Mouse (Mus musculus): ENCODE measurements around the gene Naa40. TPM values are rescaled to one million over a fixed set of nuclear protein-coding genes. Genes with fewer than 3 reads are reported as not detected.

Naa40 gene
- total RNA-seq, 1 experiment: 50.9 TPM

GRCm38 (mm10) chr19:7276053-7276659 lies 35.2 kb upstream of the Naa40 start:
- Histone ChIP-seq H3K9ac (ENCODE audit: insufficient read depth, low read depth, low read length, poor library complexity, severe bottlenecking) (no peak overlapping the region), H3K4me3 (ENCODE audit: insufficient read depth in 1 of 2, low read depth in 1 of 2, low read length in 2 of 2, poor library complexity in 1 of 2, severe bottlenecking in 1 of 2) (no peak overlapping the region; a peak in 1 of 4 replicates), H3K4me1 (ENCODE audit: control insufficient read depth in 2 of 2, insufficient read depth in 2 of 2, low read length in 2 of 2, poor library complexity in 1 of 2) (peaks cover 0 to 48% of the 10 kb centered on the region in 2 experiments; a peak in 2 of 4 replicates), H3K36me3 (ENCODE audit: control insufficient read depth, insufficient read depth, low read length, poor library complexity, severe bottlenecking) (peaks cover 73% of the 10 kb centered on the region), H3K27ac (ENCODE audit: insufficient read depth, low read depth, low read length, poor library complexity, severe bottlenecking) (peak overlapping the region; percentile 37; the same call in 1 of the 2 replicates), H3K9me3 (ENCODE audit: control insufficient read depth, insufficient read depth, low read depth, low read length) (no peaks in the 10 kb centered on the region)
- DNase-seq (ENCODE audit: low read depth, low spot score): no peak
- in situ Hi-C loops (cut with MboI; ENCODE audit: low sequenced_read_pairs in 2 of 2, unreplicated experiment in 2 of 2): no loop called here
- TF ChIP-seq MAFK (IDR thresholded peaks at IDR 0.05; ENCODE audit: insufficient read depth, low read depth, low read length): no peak
- TF ChIP-seq ZC3H11A (IDR thresholded peaks at IDR 0.05; ENCODE audit: borderline replicate concordance, low read depth, low read length): no peak
- no peak for TF ChIP-seq CHD2 (IDR thresholded peaks at IDR 0.05; ENCODE audit: low read depth, low read length)
- TF ChIP-seq HCFC1 (IDR thresholded peaks at IDR 0.05; ENCODE audit: borderline replicate concordance, insufficient read depth, low read length): no peak

- in situ Hi-C loops (cut with MboI; ENCODE audit: low sequenced_read_pairs in 2 of 2, unreplicated experiment in 2 of 2): no loop called here
- Histone ChIP-seq H3K4me1 (ENCODE audit: control insufficient read depth in 2 of 2, insufficient read depth in 2 of 2, low read length in 2 of 2, poor library complexity in 1 of 2) (peaks cover 0 to 49% of the 10 kb centered on the region in 2 experiments; a peak in 2 of 4 replicates), H3K27ac (ENCODE audit: insufficient read depth, low read depth, low read length, poor library complexity, severe bottlenecking) (peak overlapping the region; percentile 27; the same call in 1 of the 2 replicates), H3K9ac (ENCODE audit: insufficient read depth, low read depth, low read length, poor library complexity, severe bottlenecking) (no peak overlapping the region), H3K9me3 (ENCODE audit: control insufficient read depth, insufficient read depth, low read depth, low read length) (no peaks in the 10 kb centered on the region), H3K4me3 (ENCODE audit: insufficient read depth in 1 of 2, low read depth in 1 of 2, low read length in 2 of 2, poor library complexity in 1 of 2, severe bottlenecking in 1 of 2) (no peak overlapping the region), H3K36me3 (ENCODE audit: control insufficient read depth, insufficient read depth, low read length, poor library complexity, severe bottlenecking) (peaks cover 74% of the 10 kb centered on the region)
- no peak for DNase-seq (ENCODE audit: low read depth, low spot score)
- TF ChIP-seq HCFC1 (IDR thresholded peaks at IDR 0.05; ENCODE audit: borderline replicate concordance, insufficient read depth, low read length): no peak
- no peak for TF ChIP-seq MAFK (IDR thresholded peaks at IDR 0.05; ENCODE audit: insufficient read depth, low read depth, low read length)
- TF ChIP-seq ZC3H11A (IDR thresholded peaks at IDR 0.05; ENCODE audit: borderline replicate concordance, low read depth, low read length): no peak
- TF ChIP-seq CHD2 (IDR thresholded peaks at IDR 0.05; ENCODE audit: low read depth, low read length): no peak
- no peak for TF ChIP-seq ZNF384 (IDR thresholded peaks at IDR 0.05; ENCODE audit: low read depth, low read length)
Observed at GRCm38 (mm10) chr19:7275131-7275789, 34.3 kb upstream of the Naa40 start.

GRCm38 (mm10) chr19:7274326-7274990 lies 33.5 kb upstream of the Naa40 start:
- Histone ChIP-seq H3K9me3 (ENCODE audit: control insufficient read depth, insufficient read depth, low read depth, low read length) (no peaks in the 10 kb centered on the region), H3K4me3 (ENCODE audit: insufficient read depth in 1 of 2, low read depth in 1 of 2, low read length in 2 of 2, poor library complexity in 1 of 2, severe bottlenecking in 1 of 2) (peak overlapping the region in 1 of 2 experiments; percentile 53; a peak in 2 of 4 replicates), H3K36me3 (ENCODE audit: control insufficient read depth, insufficient read depth, low read length, poor library complexity, severe bottlenecking) (peaks cover 79% of the 10 kb centered on the region), H3K4me1 (ENCODE audit: control insufficient read depth in 2 of 2, insufficient read depth in 2 of 2, low read length in 2 of 2, poor library complexity in 1 of 2) (peaks cover 0 to 55% of the 10 kb centered on the region in 2 experiments; a peak in 2 of 4 replicates), H3K27ac (ENCODE audit: insufficient read depth, low read depth, low read length, poor library complexity, severe bottlenecking) (peak overlapping the region; percentile 50; the same call in 1 of the 2 replicates), H3K9ac (ENCODE audit: insufficient read depth, low read depth, low read length, poor library complexity, severe bottlenecking) (peak overlapping the region; percentile 40)
- no peak for TF ChIP-seq CHD2 (IDR thresholded peaks at IDR 0.05; ENCODE audit: low read depth, low read length)
- TF ChIP-seq MAFK (IDR thresholded peaks at IDR 0.05; ENCODE audit: insufficient read depth, low read depth, low read length): no peak
- no peak for TF ChIP-seq ZNF384 (IDR thresholded peaks at IDR 0.05; ENCODE audit: low read depth, low read length)
- TF ChIP-seq HCFC1 (IDR thresholded peaks at IDR 0.05; ENCODE audit: borderline replicate concordance, insufficient read depth, low read length): no peak
- no peak for TF ChIP-seq ZC3H11A (IDR thresholded peaks at IDR 0.05; ENCODE audit: borderline replicate concordance, low read depth, low read length)
- no peak for DNase-seq (ENCODE audit: low read depth, low spot score)
- in situ Hi-C loops (cut with MboI; ENCODE audit: low sequenced_read_pairs in 2 of 2, unreplicated experiment in 2 of 2): no loop called here

GRCm38 (mm10) chr19:7273486-7273885 lies 32.5 kb upstream of the Naa40 start:
- H3K27ac ChIP-seq (ENCODE audit: insufficient read depth, low read depth, low read length, poor library complexity, severe bottlenecking): no peak overlapping the region
- no peak for TF ChIP-seq ZNF384 (IDR thresholded peaks at IDR 0.05; ENCODE audit: low read depth, low read length)
- peak; percentile 12; the same call in 1 of the 2 replicates for TF ChIP-seq ZC3H11A (IDR thresholded peaks at IDR 0.05; ENCODE audit: borderline replicate concordance, low read depth, low read length)
- DNase-seq (ENCODE audit: low read depth, low spot score): no peak
- peaks cover 0 to 55% of the 10 kb centered on the region in 2 experiments; a peak in 2 of 4 replicates for H3K4me1 ChIP-seq (ENCODE audit: control insufficient read depth in 2 of 2, insufficient read depth in 2 of 2, low read length in 2 of 2, poor library complexity in 1 of 2)
- peaks cover 80% of the 10 kb centered on the region for H3K36me3 ChIP-seq (ENCODE audit: control insufficient read depth, insufficient read depth, low read length, poor library complexity, severe bottlenecking)
- in situ Hi-C loops (cut with MboI; ENCODE audit: low sequenced_read_pairs in 2 of 2, unreplicated experiment in 2 of 2): no loop called here
- no peak overlapping the region for H3K9ac ChIP-seq (ENCODE audit: insufficient read depth, low read depth, low read length, poor library complexity, severe bottlenecking)
- no peaks in the 10 kb centered on the region for H3K9me3 ChIP-seq (ENCODE audit: control insufficient read depth, insufficient read depth, low read depth, low read length)
- H3K4me3 ChIP-seq (ENCODE audit: insufficient read depth in 1 of 2, low read depth in 1 of 2, low read length in 2 of 2, poor library complexity in 1 of 2, severe bottlenecking in 1 of 2): no peak overlapping the region
